Mouse (Mus musculus): ENCODE data around the gene Ccdc13. TPM values are rescaled to one million over a fixed set of nuclear protein-coding genes. Genes with fewer than 3 reads are reported as not detected.

Ccdc13 gene
- polyA plus RNA-seq, 1 experiment from 2014 or later: not detected

DNA sequence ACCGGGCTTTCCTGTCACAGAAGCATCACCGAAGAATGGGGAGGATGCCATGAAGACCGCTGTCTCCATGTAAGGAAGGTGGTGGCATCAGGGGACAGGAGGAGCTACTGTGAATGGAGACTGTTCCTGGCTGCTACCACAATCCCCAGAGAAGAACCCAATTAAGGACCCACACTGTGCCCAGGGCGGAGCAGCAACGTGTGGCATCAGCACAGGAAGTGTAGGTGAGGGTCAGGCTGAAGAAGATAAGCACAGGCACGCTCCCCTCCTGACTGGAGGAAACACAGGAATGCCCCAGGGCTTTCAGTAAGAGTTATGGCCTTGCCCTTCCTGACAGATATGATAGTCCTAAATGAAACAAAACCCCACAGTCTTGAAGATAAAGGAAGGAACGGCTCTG is 36.5 kb downstream of the Ccdc13 start:
- 35% methylated on average over 7 of the region's 7 CpGs for WGBS (ENCODE audit: insufficient replicate concordance)
- H3K4me2 ChIP-seq (ENCODE audit: low read depth, low read length): no peak overlapping the region
- ATAC-seq (no peak), DNase-seq (no peak)
- H3K4me3 ChIP-seq (ENCODE audit: low read depth, low read length): no peak overlapping the region
- no peak overlapping the region for H3K27ac ChIP-seq (ENCODE audit: low read depth)
- 0 out of 2 replicates have a peak, but pooled peaks cover 4% of the 10 kb centered on the region for H3K4me1 ChIP-seq (ENCODE audit: insufficient read depth)
- TF ChIP-seq EP300 (IDR thresholded peaks at IDR 0.05; ENCODE audit: low read depth) (no peak), CTCF (IDR thresholded peaks at IDR 0.05; ENCODE audit: low read depth) (no peak)
- H3K9me3 ChIP-seq (ENCODE audit: low read length): no peaks in the 10 kb centered on the region
- H3K9ac ChIP-seq (replicated peaks): no peak overlapping the region
- no peaks in the 10 kb centered on the region for H3K27me3 ChIP-seq (ENCODE audit: insufficient read depth, low read length)
- no peaks in the 10 kb centered on the region for H3K36me3 ChIP-seq (replicated peaks; ENCODE audit: insufficient read depth, low read length)

DNA sequence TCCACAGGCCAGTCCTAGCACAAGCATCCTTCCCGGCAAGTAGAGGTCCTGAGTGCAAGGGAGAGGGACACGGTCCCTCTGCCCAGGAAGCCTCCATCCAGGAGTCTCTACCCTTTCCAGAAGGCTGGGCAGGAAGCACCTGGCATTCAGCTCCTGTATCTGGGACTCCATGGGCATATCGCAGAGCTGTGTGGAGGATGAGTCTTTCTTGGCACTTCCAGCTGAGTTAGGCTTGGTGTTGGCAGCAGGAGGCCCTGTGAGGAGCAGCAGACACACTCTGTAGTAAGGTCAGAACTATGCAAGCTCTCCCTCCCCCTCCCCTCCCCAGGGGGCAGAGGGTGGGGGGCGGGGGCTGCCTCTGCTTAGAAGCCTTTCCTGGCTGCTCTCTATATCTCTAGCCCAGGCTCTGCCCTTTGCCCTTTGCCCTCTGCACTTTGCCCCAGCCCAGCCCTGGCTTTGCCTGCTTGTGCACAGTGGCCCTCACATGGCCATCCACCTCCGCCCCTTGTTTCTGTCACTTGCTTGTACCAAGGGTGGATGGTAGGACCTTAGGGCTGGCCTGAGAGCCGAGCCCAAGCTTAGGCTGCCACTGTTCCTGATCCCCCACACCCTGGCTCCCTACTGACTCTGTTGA is 40.3 kb downstream of the Ccdc13 start:
- 38% methylated on average over 6 of the region's 6 CpGs for WGBS (ENCODE audit: insufficient replicate concordance)
- DNase-seq (no peak), ATAC-seq (peak; percentile 15; the same call in 1 of the 2 replicates)
- H3K27ac ChIP-seq (ENCODE audit: low read depth): no peak overlapping the region
- H3K36me3 ChIP-seq (replicated peaks; ENCODE audit: insufficient read depth, low read length): no peaks in the 10 kb centered on the region
- TF ChIP-seq CTCF (IDR thresholded peaks at IDR 0.05; ENCODE audit: low read depth) (no peak), EP300 (IDR thresholded peaks at IDR 0.05; ENCODE audit: low read depth) (no peak)
- no peak overlapping the region for H3K4me2 ChIP-seq (ENCODE audit: low read depth, low read length)
- no peak overlapping the region for H3K9ac ChIP-seq (replicated peaks)
- no peak overlapping the region for H3K4me3 ChIP-seq (ENCODE audit: low read depth, low read length)
- H3K27me3 ChIP-seq (ENCODE audit: insufficient read depth, low read length): no peaks in the 10 kb centered on the region
- 0 out of 2 replicates have a peak, but pooled peaks cover 4% of the 10 kb centered on the region for H3K4me1 ChIP-seq (ENCODE audit: insufficient read depth)
- H3K9me3 ChIP-seq (ENCODE audit: low read length): no peaks in the 10 kb centered on the region

DNA sequence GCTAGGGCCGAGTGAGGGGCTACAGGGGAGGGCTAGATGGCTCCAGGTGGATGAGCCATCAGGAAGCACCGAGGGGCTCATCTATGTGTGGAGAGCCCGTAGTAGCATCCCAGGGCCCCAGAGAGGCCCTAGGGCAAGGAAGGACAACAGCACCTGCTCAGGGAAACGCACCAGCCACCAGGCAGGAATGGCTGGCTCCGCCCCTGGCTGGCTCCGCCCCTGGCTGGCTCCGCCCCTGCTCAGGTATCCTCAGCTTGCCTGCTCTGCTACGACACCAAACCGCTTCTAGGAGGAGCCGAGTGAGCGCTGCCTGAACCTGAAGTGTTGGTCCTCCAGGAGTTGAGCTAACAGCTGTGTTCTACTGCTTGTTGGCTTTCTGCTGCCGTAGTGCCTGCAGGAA is 41.5 kb downstream of the Ccdc13 start:
- no peaks in the 10 kb centered on the region for H3K9me3 ChIP-seq (ENCODE audit: low read length)
- no peaks in the 10 kb centered on the region for H3K27me3 ChIP-seq (ENCODE audit: insufficient read depth, low read length)
- no peaks in the 10 kb centered on the region for H3K36me3 ChIP-seq (replicated peaks; ENCODE audit: insufficient read depth, low read length)
- H3K9ac ChIP-seq (replicated peaks): no peak overlapping the region
- no peak for ATAC-seq
- TF ChIP-seq CTCF (IDR thresholded peaks at IDR 0.05; ENCODE audit: low read depth): no peak
- no peak overlapping the region for H3K4me2 ChIP-seq (ENCODE audit: low read depth, low read length)
- H3K4me3 ChIP-seq (ENCODE audit: low read depth, low read length): no peak overlapping the region
- WGBS (ENCODE audit: insufficient replicate concordance): 20% methylated on average over 12 of the region's 12 CpGs
- H3K4me1 ChIP-seq (ENCODE audit: insufficient read depth): 0 out of 2 replicates have a peak, but pooled peaks cover 4% of the 10 kb centered on the region
- H3K27ac ChIP-seq (ENCODE audit: low read depth): no peak overlapping the region
- peak; percentile 55 for DNase-seq

DNA sequence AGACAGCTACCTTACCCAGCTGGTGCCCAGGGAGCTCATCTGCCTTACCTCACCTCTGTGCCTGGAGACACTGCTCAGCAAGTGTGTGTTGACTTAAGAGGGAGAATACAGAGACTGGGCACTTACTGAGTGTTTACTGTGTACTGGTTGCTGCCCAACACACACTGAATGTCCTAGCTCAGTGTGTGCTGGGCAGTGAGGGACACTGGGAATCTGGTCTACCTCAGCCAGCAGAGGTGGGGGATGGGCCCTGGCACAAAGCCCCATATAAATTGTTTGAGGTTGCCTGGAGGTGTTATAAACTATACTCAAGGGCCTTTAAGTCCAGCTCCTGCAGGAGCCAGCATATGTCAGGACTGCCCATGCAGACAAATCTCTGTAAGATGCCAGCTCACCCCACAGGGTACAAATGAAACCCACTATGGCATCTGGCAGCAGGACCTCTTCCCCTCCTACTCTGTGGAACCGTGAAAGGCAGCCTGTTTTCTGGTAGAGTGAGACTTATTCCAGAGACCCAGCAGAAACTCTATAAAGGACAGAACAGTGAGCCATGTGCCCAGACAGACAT is 44.2 kb downstream of the Ccdc13 start:
- Histone ChIP-seq H3K4me1 (ENCODE audit: insufficient read depth) (0 out of 2 replicates have a peak, but pooled peaks cover 4% of the 10 kb centered on the region), H3K27ac (ENCODE audit: low read depth) (no peak overlapping the region), H3K36me3 (replicated peaks; ENCODE audit: insufficient read depth, low read length) (no peaks in the 10 kb centered on the region), H3K4me2 (ENCODE audit: low read depth, low read length) (no peak overlapping the region), H3K4me3 (ENCODE audit: low read depth, low read length) (no peak overlapping the region), H3K27me3 (ENCODE audit: insufficient read depth, low read length) (0 out of 2 replicates have a peak, but pooled peaks cover 2% of the 10 kb centered on the region), H3K9me3 (ENCODE audit: low read length) (no peaks in the 10 kb centered on the region), H3K9ac (replicated peaks) (no peak overlapping the region)
- WGBS (ENCODE audit: insufficient replicate concordance): 50% methylated on average over 1 of the region's 1 CpGs
- ATAC-seq (no peak), DNase-seq (no peak)
- no peak for TF ChIP-seq CTCF (IDR thresholded peaks at IDR 0.05; ENCODE audit: low read depth)
- TF ChIP-seq EP300 (IDR thresholded peaks at IDR 0.05; ENCODE audit: low read depth): no peak

DNA sequence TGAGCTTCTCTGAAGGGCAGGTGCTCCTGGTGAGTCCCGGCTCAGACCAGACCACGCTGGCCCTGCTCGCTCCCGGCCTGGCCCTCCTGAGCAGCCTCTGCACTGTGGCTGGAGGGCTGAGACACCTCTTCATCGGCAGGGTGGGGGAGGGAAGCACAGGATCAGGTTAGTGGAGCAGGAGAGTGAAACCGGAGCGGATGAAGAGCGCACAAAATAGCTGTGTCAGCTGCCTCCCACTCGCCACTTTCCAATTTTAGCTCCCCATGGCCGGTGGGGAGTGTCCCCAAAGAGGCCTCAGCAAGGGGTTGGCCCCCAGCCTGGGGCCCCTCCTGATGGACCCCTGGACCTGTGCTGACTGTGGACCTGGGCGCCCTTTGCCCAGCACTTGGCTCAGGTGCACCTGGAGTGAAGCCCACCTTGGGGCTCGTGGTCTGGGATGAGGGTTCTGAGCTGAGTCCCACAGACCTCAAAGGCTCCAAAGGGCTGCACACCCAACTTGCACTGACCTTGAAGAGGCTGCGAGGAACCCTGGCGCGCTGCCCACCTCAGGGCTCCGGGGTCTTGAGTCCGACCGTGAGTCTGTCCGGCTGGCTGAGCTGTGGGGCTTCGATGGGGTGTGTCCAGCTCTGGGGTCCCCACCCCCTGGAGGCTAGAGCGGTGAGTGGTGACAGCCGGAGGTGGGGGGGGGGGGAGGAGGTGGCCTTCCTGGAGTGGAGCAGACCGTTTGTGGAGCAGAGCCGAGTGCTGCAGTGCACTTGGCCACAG is 47.3 kb downstream of the Ccdc13 start, which contains the start of gene Hhatl:
Gene Hhatl, minus strand, starts transcription at position 751 of the 765 bp plus-strand sequence.
- H3K27me3 ChIP-seq (ENCODE audit: insufficient read depth, low read length): 0 out of 2 replicates have a peak, but pooled peaks cover 2% of the 10 kb centered on the region
- H3K9ac ChIP-seq (replicated peaks): no peak within 1 kb of the TSS
- no peaks in the 10 kb centered on the region for H3K4me1 ChIP-seq (ENCODE audit: insufficient read depth)
- H3K9me3 ChIP-seq (ENCODE audit: low read length): no peaks in the 10 kb centered on the region
- H3K4me2 ChIP-seq (ENCODE audit: low read depth, low read length): no peak within 1 kb of the TSS
- no peak within 1 kb of the TSS for H3K4me3 ChIP-seq (ENCODE audit: low read depth, low read length)
- 45% methylated on average over 23 of the region's 24 CpGs for WGBS (ENCODE audit: insufficient replicate concordance)
- DNase-seq: no peak
- H3K27ac ChIP-seq (ENCODE audit: low read depth): no peak within 1 kb of the TSS
- no peak for ATAC-seq
- TF ChIP-seq CTCF (IDR thresholded peaks at IDR 0.05; ENCODE audit: low read depth) (no peak), EP300 (IDR thresholded peaks at IDR 0.05; ENCODE audit: low read depth) (no peak)
- H3K36me3 ChIP-seq (replicated peaks; ENCODE audit: insufficient read depth, low read length): no peaks in the 10 kb centered on the region

DNA sequence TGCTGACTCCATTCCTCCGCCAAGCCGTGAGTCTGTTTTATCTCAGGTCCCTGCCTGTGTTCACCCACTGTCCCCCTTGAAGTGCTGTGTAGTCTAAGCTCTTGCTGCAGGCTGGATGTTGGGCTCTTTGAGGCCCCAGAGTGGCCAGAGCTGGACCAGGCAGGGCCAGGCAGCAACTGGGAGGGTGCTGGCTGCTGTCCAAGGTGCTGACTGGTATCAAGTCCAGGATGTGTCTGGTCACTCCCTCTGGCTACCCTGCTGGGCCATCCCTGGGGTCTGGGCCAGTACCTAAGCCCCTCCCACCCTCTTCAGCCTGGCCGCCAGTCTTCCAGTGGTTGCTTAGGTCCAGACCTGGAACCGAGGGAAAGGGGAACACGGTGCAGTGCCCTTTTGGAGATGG is 48.1 kb downstream of the Ccdc13 start:
- H3K27me3 ChIP-seq (ENCODE audit: insufficient read depth, low read length): 0 out of 2 replicates have a peak, but pooled peaks cover 2% of the 10 kb centered on the region
- ATAC-seq (no peak), DNase-seq (peak; percentile 73)
- H3K36me3 ChIP-seq (replicated peaks; ENCODE audit: insufficient read depth, low read length): no peaks in the 10 kb centered on the region
- H3K4me3 ChIP-seq (ENCODE audit: low read depth, low read length): no peak overlapping the region
- no peaks in the 10 kb centered on the region for H3K4me1 ChIP-seq (ENCODE audit: insufficient read depth)
- no peaks in the 10 kb centered on the region for H3K9me3 ChIP-seq (ENCODE audit: low read length)
- no peak overlapping the region for H3K4me2 ChIP-seq (ENCODE audit: low read depth, low read length)
- no peak for TF ChIP-seq EP300 (IDR thresholded peaks at IDR 0.05; ENCODE audit: low read depth)
- TF ChIP-seq CTCF (IDR thresholded peaks at IDR 0.05; ENCODE audit: low read depth): no peak
- H3K9ac ChIP-seq (replicated peaks): no peak overlapping the region
- H3K27ac ChIP-seq (ENCODE audit: low read depth): no peak overlapping the region
- 22% methylated on average over 5 of the region's 5 CpGs for WGBS (ENCODE audit: insufficient replicate concordance)
